Mouse (Mus musculus): ENCODE data around the gene Fip1l1. TPM values are rescaled to one million over a fixed set of nuclear protein-coding genes. Genes with fewer than 3 reads are reported as not detected.

Gene Fip1l1
- polyA plus RNA-seq, 1 experiment from 2014 or later, result 33.3 TPM

DNA sequence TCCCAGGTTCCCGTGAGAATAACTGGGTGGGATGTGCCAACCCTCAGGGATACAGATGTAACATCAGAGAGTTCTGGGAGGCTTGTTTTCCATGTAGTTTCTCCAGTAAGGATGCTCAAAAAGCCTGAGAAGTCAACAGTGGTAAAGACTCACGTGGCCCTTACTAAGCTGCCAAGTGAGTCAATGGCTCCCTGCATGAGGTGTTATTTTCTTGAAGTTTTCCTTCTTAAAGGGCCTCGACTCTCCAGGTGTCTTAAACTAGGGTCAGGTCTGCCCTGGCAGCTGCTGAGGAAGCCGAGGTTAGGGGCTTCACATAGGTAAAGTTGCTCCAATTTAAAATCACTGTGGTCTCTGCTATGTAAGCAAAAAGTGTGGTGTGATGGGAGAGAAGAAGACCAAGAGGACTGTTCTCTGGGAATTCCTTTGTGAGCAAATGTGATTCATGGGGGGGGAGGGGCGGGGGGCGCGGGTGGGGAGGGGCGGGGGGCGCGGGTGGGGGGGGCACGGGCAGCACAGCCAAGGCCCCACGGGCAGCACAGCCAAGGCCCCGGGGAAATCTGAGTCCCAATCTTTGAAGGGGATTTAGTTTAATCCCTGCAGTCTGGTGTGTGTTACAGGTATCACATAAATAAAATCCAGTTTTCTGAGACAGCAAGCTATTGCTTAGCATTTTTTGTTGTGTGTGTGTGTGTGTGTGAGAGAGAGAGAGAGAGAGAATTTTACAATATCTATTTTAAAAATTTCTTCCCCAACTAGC lies 82.7 kb downstream of the Fip1l1 start:
- no peak for ATAC-seq (ENCODE audit: insufficient read depth)
- Histone ChIP-seq H3K4me1 (replicated peaks) (no peaks in the 10 kb centered on the region), H3K9me3 (replicated peaks) (no peaks in the 10 kb centered on the region), H3K27me3 (0 out of 2 replicates have a peak, but pooled peaks cover 4% of the 10 kb centered on the region), H3K4me3 (replicated peaks) (no peak overlapping the region), H3K36me3 (replicated peaks) (no peaks in the 10 kb centered on the region), H3K27ac (replicated peaks) (no peak overlapping the region), H3K9ac (no peak overlapping the region), H3K4me2 (no peak overlapping the region)
- 48% methylated on average over 13 of the region's 13 CpGs for WGBS (ENCODE audit: insufficient replicate concordance)

DNA sequence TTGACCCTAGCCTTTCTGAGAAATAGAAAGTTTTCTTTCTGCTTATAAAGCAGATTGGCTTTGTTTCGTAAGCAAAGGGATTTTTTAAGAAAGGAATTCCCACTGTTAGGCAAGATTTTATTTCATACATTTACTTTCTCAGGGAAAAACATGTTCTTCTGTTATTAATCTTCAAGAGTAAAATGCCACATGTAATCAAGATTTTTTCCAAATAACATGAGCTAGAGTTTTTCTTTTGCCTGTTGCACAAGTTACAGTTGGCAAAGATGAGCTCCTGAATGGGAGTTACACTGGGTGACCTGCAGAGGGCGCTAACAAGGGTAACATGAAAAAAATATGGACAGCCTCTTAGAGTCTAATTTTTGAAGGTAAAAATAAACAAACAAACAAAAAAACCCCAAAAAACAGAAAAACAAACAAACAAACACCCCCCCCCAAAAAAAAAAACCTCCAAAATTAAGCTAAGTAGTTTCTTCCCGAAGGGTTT lies 83.4 kb downstream of the Fip1l1 start:
- H3K27me3 ChIP-seq, result 0 out of 2 replicates have a peak, but pooled peaks cover 4% of the 10 kb centered on the region

DNA sequence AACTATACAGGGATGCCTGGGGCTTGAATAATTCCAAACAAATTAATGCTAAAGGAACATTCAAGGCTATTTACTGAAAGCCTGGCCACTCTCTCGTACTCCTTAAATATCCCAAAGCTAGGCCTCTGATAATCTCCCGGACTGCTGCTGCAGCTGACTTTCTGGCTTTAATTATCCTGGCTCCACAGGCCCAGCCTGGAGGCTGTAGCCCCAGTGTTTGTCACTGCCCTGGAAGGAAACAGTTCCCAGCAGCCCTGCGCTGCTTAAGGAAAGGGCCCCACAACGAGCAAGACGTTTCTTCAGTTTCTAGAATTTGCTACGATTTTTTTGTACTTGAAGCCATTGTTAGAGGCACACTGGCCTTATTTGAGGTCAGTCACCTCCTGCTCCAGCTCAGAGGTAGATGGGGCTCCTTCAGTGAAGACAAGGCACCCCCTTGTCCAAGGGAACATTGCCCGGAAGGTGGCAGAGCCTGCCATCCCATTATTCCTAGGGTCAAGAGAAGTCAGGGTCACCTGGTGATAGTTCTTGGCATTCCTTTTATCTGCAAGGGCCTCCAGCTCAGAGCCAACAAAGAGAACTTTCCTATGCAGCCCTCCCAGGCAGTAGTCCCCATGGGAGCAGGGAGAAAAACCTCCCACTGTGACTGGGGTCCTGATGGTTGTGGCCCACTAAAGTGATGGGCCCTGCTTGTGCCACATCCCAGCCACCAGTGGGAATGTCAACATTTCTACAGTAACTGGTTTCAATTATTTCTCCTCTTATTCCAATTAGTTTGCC lies 86.6 kb downstream of the Fip1l1 start:
- H3K4me1 ChIP-seq (replicated peaks), result no peaks in the 10 kb centered on the region
- 66% methylated on average over 7 of the region's 7 CpGs for WGBS (ENCODE audit: insufficient replicate concordance)
- H3K9ac ChIP-seq, result no peak overlapping the region
- H3K27me3 ChIP-seq, result no peaks in the 10 kb centered on the region
- no peak overlapping the region for H3K27ac ChIP-seq (replicated peaks)
- H3K4me2 ChIP-seq, result no peak overlapping the region
- H3K36me3 ChIP-seq (replicated peaks), result no peaks in the 10 kb centered on the region
- H3K4me3 ChIP-seq (replicated peaks), result no peak overlapping the region
- ATAC-seq (ENCODE audit: insufficient read depth), result no peak
- H3K9me3 ChIP-seq (replicated peaks), result no peaks in the 10 kb centered on the region

More for the DNA sequence above, 83.4 kb downstream of the Fip1l1 start:
- no peaks in the 10 kb centered on the region for H3K9me3 ChIP-seq (replicated peaks)
- ATAC-seq (ENCODE audit: insufficient read depth), result no peak
- no peak overlapping the region for H3K4me2 ChIP-seq
- H3K27ac ChIP-seq (replicated peaks), result no peak overlapping the region
- H3K36me3 ChIP-seq (replicated peaks), result no peaks in the 10 kb centered on the region
- WGBS (ENCODE audit: insufficient replicate concordance), result 56% methylated on average over 3 of the region's 3 CpGs
- H3K4me3 ChIP-seq (replicated peaks), result no peak overlapping the region
- H3K9ac ChIP-seq, result no peak overlapping the region
- no peaks in the 10 kb centered on the region for H3K4me1 ChIP-seq (replicated peaks)

DNA sequence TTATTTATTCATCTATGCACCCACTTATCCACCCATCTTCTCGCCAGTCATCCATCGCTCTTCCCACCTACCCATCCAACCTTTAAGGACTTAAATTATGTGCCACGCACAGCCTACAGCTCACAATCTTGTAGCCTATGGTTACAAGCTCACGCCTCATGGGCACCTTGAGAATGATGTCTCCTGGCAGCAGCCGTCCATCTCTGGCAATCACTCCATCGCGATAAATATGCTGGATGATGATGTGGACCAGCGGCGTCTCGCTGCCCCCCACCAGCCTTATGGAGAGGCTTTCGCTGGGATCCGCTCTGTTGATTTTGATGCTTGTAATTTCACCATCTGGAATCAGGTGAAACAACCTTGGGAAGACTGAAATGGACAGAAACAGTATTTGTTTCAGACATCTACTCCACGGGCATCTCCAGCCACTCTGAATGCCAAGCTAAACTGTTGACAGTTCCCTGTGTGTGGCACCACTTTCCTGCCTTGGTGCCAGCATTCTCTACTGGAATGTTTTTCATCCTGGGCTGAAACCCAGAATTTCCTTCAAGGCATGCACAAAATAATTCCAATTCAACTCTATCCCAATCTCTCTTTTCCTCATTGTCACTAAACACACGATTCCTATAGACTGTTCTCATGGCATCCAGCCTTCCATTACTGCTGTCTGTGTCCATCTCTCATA lies 88.2 kb downstream of the Fip1l1 start:
- no peaks in the 10 kb centered on the region for H3K4me1 ChIP-seq (replicated peaks)
- no peak overlapping the region for H3K4me2 ChIP-seq
- no peak overlapping the region for H3K4me3 ChIP-seq (replicated peaks)
- no peak overlapping the region for H3K27ac ChIP-seq (replicated peaks)
- no peak for ATAC-seq (ENCODE audit: insufficient read depth)
- no peaks in the 10 kb centered on the region for H3K9me3 ChIP-seq (replicated peaks)
- H3K27me3 ChIP-seq, result no peaks in the 10 kb centered on the region
- no peak overlapping the region for H3K9ac ChIP-seq
- H3K36me3 ChIP-seq (replicated peaks), result no peaks in the 10 kb centered on the region
- 80% methylated on average over 14 of the region's 14 CpGs for WGBS (ENCODE audit: insufficient replicate concordance)

DNA sequence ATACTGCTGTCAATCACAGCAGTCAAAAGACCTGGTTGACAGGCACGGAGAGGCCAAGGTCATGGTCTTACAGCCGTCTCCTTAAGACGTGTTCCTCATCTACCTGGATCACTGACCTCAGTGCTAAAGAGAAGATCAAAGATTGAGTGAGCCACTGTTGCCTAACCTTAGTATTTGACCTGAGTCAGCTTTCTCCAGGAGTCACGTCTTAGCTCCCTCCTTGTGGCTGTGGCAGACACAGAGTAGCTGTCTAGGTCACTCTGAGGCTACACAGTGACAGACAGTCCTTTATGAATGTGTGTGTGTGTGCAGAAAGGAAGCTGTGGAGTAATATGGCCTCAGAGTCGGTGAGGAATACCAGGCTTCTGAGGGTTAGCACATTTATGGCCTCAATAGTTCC lies 89.1 kb downstream of the Fip1l1 start:
- Histone ChIP-seq H3K27me3 (no peaks in the 10 kb centered on the region), H3K9ac (no peak overlapping the region), H3K36me3 (replicated peaks) (no peaks in the 10 kb centered on the region), H3K9me3 (replicated peaks) (no peaks in the 10 kb centered on the region), H3K4me3 (replicated peaks) (no peak overlapping the region), H3K27ac (replicated peaks) (no peak overlapping the region), H3K4me1 (replicated peaks) (no peaks in the 10 kb centered on the region), H3K4me2 (no peak overlapping the region)
- WGBS (ENCODE audit: insufficient replicate concordance), result 34% methylated on average over 5 of the region's 5 CpGs
- no peak for ATAC-seq (ENCODE audit: insufficient read depth)

DNA sequence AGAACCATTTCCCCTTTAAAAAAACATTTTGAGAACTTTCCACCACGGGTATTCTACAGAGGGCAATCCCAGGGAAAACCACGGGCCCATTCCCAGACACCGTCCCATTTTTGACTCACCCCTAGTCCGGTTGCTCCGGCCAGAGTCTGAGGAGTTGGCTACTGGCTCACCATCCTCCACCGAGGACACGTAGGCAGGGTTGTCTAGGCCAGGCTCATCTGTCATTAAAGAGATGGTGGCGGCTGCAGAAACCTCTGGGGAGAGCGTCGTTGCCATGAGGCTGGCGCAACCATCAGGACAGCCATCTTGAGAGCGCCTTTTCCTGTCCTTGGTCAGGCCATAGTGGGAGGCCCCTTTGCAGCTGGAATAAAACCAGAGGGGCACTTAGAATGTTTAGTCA lies 92.8 kb downstream of the Fip1l1 start:
- Histone ChIP-seq H3K27ac (replicated peaks) (no peak overlapping the region), H3K4me2 (no peak overlapping the region), H3K27me3 (no peaks in the 10 kb centered on the region), H3K36me3 (replicated peaks) (no peaks in the 10 kb centered on the region), H3K9me3 (replicated peaks) (no peaks in the 10 kb centered on the region), H3K4me1 (replicated peaks) (no peaks in the 10 kb centered on the region), H3K9ac (no peak overlapping the region), H3K4me3 (replicated peaks) (no peak overlapping the region)
- 76% methylated on average over 12 of the region's 12 CpGs for WGBS (ENCODE audit: insufficient replicate concordance)
- ATAC-seq (ENCODE audit: insufficient read depth), result no peak

DNA sequence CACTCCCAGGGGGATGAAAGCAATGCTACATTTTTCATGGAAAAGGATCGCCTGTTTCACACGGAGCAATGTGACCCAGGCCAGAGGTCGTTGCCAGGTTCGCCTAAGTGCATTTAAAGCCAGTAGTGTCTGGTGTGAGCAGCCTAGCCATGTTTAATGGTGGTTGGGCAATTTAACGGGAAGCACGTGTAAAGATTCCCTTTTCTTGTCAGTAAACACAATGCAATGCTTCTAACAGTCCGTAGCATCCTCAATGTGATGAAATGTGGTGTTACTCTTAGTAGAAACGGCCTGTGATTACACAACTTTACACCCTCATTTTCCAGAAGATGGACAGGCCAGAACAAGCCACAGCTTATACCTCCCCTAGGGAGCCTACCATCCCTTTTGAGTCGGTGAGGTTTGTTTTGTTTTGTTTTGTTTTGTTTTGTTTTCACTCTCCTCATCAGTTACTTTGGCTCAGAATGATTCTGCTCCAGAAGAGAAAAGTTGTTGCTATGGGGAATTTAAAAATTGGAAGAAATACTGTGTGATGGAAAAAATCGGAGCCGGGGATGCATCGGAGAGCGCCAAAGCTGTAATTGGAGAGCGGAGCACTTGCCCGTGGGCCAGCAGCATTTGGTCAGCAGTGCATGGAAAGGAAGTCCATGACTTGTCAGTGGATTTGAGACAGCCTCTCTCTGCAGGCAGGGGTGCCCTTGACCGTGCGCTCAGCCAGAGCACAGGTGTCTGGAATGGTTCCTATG lies 97.3 kb downstream of the Fip1l1 start:
- no peaks in the 10 kb centered on the region for H3K9me3 ChIP-seq (replicated peaks)
- WGBS (ENCODE audit: insufficient replicate concordance), result 60% methylated on average over 17 of the region's 17 CpGs
- no peaks in the 10 kb centered on the region for H3K36me3 ChIP-seq (replicated peaks)
- H3K4me1 ChIP-seq (replicated peaks), result no peaks in the 10 kb centered on the region
- H3K4me3 ChIP-seq (replicated peaks), result no peak overlapping the region
- ATAC-seq (ENCODE audit: insufficient read depth), result no peak
- no peak overlapping the region for H3K27ac ChIP-seq (replicated peaks)
- H3K4me2 ChIP-seq, result no peak overlapping the region
- H3K9ac ChIP-seq, result no peak overlapping the region
- H3K27me3 ChIP-seq, result no peaks in the 10 kb centered on the region

DNA sequence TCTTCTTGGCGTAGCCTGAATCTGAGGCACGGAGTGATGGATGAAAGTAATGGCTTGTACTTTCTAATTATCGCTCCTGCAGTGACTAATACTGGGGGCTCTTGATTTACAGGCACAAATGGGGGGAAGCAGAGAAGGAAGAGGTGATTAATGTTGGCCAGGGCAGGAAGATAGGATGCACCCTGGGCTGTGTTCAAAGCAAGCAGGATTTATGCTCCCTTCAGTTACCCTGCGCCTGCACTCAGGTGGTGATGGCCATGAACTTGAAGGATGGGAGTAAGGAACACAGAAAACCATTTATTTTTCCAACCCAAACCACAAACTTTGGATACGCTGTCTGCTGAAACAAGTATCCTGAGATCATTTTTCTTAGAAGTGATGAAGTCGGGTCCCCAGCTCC lies 98.2 kb downstream of the Fip1l1 start:
- no peak for ATAC-seq (ENCODE audit: insufficient read depth)
- no peaks in the 10 kb centered on the region for H3K4me1 ChIP-seq (replicated peaks)
- H3K27ac ChIP-seq (replicated peaks), result no peak overlapping the region
- no peaks in the 10 kb centered on the region for H3K27me3 ChIP-seq
- H3K4me3 ChIP-seq (replicated peaks), result no peak overlapping the region
- no peak overlapping the region for H3K4me2 ChIP-seq
- 70% methylated on average over 6 of the region's 6 CpGs for WGBS (ENCODE audit: insufficient replicate concordance)
- no peaks in the 10 kb centered on the region for H3K9me3 ChIP-seq (replicated peaks)
- no peak overlapping the region for H3K9ac ChIP-seq
- no peaks in the 10 kb centered on the region for H3K36me3 ChIP-seq (replicated peaks)

DNA sequence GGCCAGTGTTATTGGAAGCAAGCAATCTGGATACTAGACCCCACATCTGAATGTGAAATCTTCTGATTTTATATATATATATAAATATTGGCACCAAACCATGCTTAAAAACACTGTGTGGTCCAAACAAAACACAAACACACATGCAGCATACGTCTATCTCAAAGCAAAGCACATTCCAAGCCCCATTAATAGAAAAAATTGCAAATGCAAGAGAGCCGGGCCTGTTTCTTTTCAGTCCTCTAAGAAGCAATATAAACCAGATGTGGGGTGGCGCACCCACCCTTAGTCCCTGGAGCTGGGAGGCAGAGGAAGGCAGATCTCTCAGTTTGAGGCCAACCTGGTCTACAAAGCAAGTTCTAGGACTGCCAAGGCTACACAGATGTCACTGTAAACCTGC lies 99.1 kb downstream of the Fip1l1 start:
- Histone ChIP-seq H3K4me2 (no peak overlapping the region), H3K36me3 (replicated peaks) (no peaks in the 10 kb centered on the region), H3K9ac (no peak overlapping the region), H3K27ac (replicated peaks) (no peak overlapping the region), H3K4me3 (replicated peaks) (no peak overlapping the region), H3K9me3 (replicated peaks) (no peaks in the 10 kb centered on the region), H3K27me3 (no peaks in the 10 kb centered on the region), H3K4me1 (replicated peaks) (no peaks in the 10 kb centered on the region)
- WGBS (ENCODE audit: insufficient replicate concordance), result 58% methylated on average over 3 of the region's 3 CpGs
- no peak for ATAC-seq (ENCODE audit: insufficient read depth)

DNA sequence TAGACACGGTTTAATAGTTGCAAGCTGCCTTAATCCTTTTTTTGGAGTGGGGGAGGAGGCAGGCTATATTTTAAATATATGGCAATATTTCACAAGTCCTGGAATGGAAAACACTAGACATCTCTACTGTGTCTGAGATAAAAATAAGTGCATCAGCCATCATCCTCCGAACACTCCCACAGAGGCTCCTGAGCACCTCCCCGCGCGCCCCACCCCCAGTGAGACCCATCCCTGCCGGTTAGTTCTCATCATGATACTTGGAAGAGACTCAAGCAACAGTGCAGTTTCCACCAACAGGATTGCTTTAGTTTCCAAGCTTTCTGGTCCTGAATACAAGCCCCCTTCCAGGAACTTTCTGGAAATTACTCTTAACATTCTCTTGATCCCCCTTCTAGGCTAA lies 104.3 kb downstream of the Fip1l1 start:
- H3K9me3 ChIP-seq (replicated peaks), result no peaks in the 10 kb centered on the region
- no peaks in the 10 kb centered on the region for H3K36me3 ChIP-seq (replicated peaks)
- ATAC-seq (ENCODE audit: insufficient read depth), result no peak
- peaks cover 4% of the 10 kb centered on the region; the same call in 1 of the 2 replicates for H3K4me1 ChIP-seq (replicated peaks)
- no peaks in the 10 kb centered on the region for H3K27me3 ChIP-seq
- no peak overlapping the region for H3K27ac ChIP-seq (replicated peaks)
- 75% methylated on average over 6 of the region's 6 CpGs for WGBS (ENCODE audit: insufficient replicate concordance)
- no peak overlapping the region for H3K4me2 ChIP-seq
- no peak overlapping the region for H3K9ac ChIP-seq
- H3K4me3 ChIP-seq (replicated peaks), result no peak overlapping the region
